Mouse (Mus musculus) lung, adult 2 months (tissue): ENCODE results near the gene Hectd1. TPM values are rescaled to one million over a fixed set of nuclear protein-coding genes. Genes with fewer than 3 reads are reported as not detected.

Experiments used
- DNase-seq: peaks from one replicate; pipeline ENCODE4 v3.0.0; 2022
- H3K4me1 ChIP-seq: fragments of 200-500 bp; 2 replicates; pipeline ENCODE4 v1.6.1; 2011; ENCODE audit warnings: low read length; ENCODE audit not compliant: control insufficient read depth, insufficient read depth
- H3K4me3 ChIP-seq: fragments of 200-500 bp; replicated peaks from 2 replicates; pipeline ENCODE3; 2011; ENCODE audit warnings: low read depth, mild to moderate bottlenecking, control low read depth, low read length; ENCODE audit errors: extremely low read depth
- CTCF ChIP-seq: fragments of 200-500 bp; IDR thresholded peaks from 2 replicates; pipeline ENCODE4 v1.5.1; 2011; ENCODE audit warnings: mild to moderate bottlenecking, low read length, control low read depth; ENCODE audit not compliant: insufficient read depth
- POLR2A ChIP-seq: fragments of 200-500 bp; IDR thresholded peaks from 2 replicates; pipeline ENCODE4 v1.6.1; 2011; ENCODE audit warnings: low read depth, mild to moderate bottlenecking, control low read depth, low read length, borderline replicate concordance; ENCODE audit errors: extremely low read depth
- WGBS: fragments of 180-500 bp; shearing (Covaris S2); methylation state at CpG from one replicate; pipeline ENCODE4 v1.1.7; 2018; 5-methylcytosine and 5-hydroxymethylcytosine counted together
- polyA plus RNA-seq: library from polyadenylated mRNA; depleted of rRNA; stranded (reverse); fragments of >200 nt; gene quantifications from 2 replicates; pipeline ENCODE4 v1.2.3, GENCODE M21; 2012; rRNA removed

The Hectd1 gene
- polyA plus RNA-seq, result 13.7 and 19.9 TPM in 2 replicates

GRCm38 (mm10) chr12:51829290-51830076, at the start of gene Hectd1:
TSS of gene Hectd1 (minus strand) at chr12:51829536.
- peak within 1 kb of the TSS; percentile 86 for H3K4me3 ChIP-seq
- under 1% methylated on average over 95 of the region's 114 CpGs for WGBS
- peaks cover 3% of the 10 kb centered on the region; the same call in 1 of the 2 replicates for H3K4me1 ChIP-seq
- peak; percentile 26; the same call in 1 of the 2 replicates for TF ChIP-seq POLR2A
- no peak for TF ChIP-seq CTCF
- peak; percentile 92 for DNase-seq

- H3K4me3 ChIP-seq, result no peak overlapping the region
- H3K4me1 ChIP-seq, result no peaks in the 10 kb centered on the region
- no peak for DNase-seq
- TF ChIP-seq CTCF (no peak), POLR2A (no peak)
- 48% methylated on average over 11 of the region's 11 CpGs for WGBS
These were observed 42.3 kb upstream of the Hectd1 start for GRCm38 (mm10) chr12:51871446-51872144.

DNA sequence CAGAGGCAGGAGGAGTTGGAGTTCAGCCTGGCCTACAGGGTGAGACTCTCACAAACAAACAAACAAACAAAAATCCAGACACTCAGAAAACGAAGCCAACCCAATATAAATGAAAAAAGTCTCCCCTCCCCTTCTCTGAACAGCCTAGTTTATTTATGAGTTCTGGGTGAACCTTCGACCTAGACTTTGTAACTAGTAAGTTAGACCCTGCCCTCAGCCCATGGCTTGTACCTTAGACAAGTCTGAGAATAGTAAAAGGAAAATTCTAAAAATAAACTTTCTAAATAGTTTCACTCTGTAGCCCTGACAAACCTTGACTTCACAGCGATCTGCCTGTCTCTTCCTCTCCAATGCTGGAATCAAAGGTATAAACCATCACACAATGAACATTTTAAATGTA, 40.2 kb upstream of the Hectd1 start:
- peaks cover 18% of the 10 kb centered on the region for H3K4me1 ChIP-seq
- no peak overlapping the region for H3K4me3 ChIP-seq
- 78% methylated on average over 3 of the region's 3 CpGs for WGBS
- TF ChIP-seq POLR2A (no peak), CTCF (no peak)
- no peak for DNase-seq

DNA sequence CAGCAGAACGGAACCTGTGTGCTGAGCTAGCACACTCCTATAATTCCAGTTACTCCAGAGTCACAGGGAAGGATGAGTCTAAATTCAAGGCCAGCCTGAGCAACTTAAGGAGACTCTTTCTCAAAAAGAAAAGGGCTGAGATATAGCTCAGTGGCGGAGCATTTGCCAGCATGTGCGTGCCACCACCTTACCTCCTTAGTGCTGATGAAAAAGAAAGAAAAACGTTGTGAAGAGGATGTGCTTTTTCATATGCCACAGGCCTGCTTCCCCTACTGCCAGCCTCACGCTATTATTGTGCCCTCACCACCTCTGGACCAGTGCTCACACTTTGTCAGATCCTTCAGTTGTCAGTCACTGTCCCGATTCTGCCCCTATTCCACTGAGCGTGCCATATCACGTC, 37.7 kb upstream of the Hectd1 start:
- 79% methylated on average over 8 of the region's 8 CpGs for WGBS
- DNase-seq, result no peak
- TF ChIP-seq POLR2A (no peak), CTCF (no peak)
- H3K4me3 ChIP-seq, result no peak overlapping the region
- peaks cover 19% of the 10 kb centered on the region for H3K4me1 ChIP-seq

- Histone ChIP-seq H3K4me3 (no peak overlapping the region), H3K4me1 (peaks cover 19% of the 10 kb centered on the region)
- TF ChIP-seq POLR2A (peak; percentile 31; the same call in 1 of the 2 replicates), CTCF (no peak)
- WGBS, result 34% methylated on average over 13 of the region's 13 CpGs
- no peak for DNase-seq
These were observed 37.0 kb upstream of the Hectd1 start for GRCm38 (mm10) chr12:51866226-51866910.

GRCm38 (mm10) chr12:51865790-51866179, 36.4 kb upstream of the Hectd1 start:
- Histone ChIP-seq H3K4me3 (no peak overlapping the region), H3K4me1 (peaks cover 19% of the 10 kb centered on the region)
- no peak for DNase-seq
- WGBS, result 19% methylated on average over 4 of the region's 4 CpGs
- TF ChIP-seq CTCF, result no peak
- no peak for TF ChIP-seq POLR2A

GRCm38 (mm10) chr12:51865061-51865789, 35.9 kb upstream of the Hectd1 start:
- DNase-seq, result no peak

DNA sequence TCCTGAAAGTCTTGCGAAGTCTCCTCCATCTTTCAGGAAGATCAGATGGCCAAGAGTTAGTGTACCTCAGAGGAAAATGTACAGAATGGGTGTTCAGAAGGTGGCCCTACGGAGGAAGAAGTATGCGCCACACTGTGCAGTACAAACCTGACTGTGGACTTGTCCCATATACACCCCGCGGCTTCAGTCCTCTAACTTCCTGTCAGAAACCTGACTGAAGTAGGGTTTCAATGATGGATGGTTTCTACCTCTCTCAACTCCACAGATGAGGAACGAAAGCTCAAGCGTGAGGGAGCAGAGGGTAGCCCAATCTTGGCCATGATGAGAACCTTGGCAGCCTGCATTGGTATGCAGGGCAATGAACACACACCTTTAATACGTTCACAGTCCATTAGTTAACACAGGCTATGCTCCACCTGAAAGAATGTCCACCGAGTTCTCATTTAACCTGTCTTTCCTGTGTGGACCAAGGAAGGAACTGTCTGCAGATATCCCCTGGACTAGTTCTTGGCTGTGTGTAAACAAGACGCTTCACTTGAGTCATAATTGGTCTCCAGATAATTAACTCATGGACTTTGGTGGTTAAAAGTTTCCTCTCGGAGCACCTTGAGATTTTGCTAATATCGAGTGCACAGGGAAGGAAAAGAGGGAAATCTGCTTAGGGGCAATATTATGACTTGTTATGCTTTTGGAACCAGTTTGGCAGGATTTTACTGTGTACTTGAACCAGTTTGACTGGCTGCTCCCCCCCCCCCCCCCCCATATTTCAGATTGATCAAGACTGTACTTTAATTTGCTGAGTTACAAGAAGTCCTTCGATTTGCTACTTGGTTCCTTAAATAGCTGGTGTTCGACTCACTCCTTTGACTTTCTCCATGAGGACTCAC, 34.0 kb upstream of the Hectd1 start:
- no peak for DNase-seq
- H3K4me3 ChIP-seq, result no peak overlapping the region
- TF ChIP-seq POLR2A (no peak), CTCF (no peak)
- H3K4me1 ChIP-seq, result peaks cover 19% of the 10 kb centered on the region
- 75% methylated on average over 14 of the region's 14 CpGs for WGBS

More at GRCm38 (mm10) chr12:51865061-51865789, 35.9 kb upstream of the Hectd1 start:
- Histone ChIP-seq H3K4me1 (peaks cover 19% of the 10 kb centered on the region), H3K4me3 (no peak overlapping the region)
- no peak for TF ChIP-seq POLR2A
- TF ChIP-seq CTCF, result no peak
- 30% methylated on average over 9 of the region's 9 CpGs for WGBS
